Mouse (Mus musculus) embryonic facial prominence, embryonic 11.5 days (tissue): Measurements from ENCODE around the gene Slc6a11. TPM values are rescaled to one million over a fixed set of nuclear protein-coding genes. Genes with fewer than 3 reads are reported as not detected.

Experiments used
- ATAC-seq: fragments of 200-750 bp; cut with Nextera tagmentation; replicated peaks from 2 replicates; pipeline ENCODE4 v1.8.0; 2017; ENCODE audit warnings: low read depth; ENCODE audit not compliant: insufficient number of reproducible peaks, low FRiP score, low TSS enrichment
- DNase-seq: peaks from one replicate; pipeline ENCODE4 v3.0.0-alpha.2; 2015; ENCODE audit warnings: low spot score
- H3K27ac ChIP-seq: fragments of 300-500 bp; sonication (generic); replicated peaks from 2 replicates; pipeline ENCODE4 v1.5.1; 2014; ENCODE audit warnings: mild to moderate bottlenecking, low read depth, low read length, control low read depth
- H3K27me3 ChIP-seq: fragments of 300-500 bp; sonication (generic); 2 replicates; pipeline ENCODE4 v1.6.1; 2014; ENCODE audit warnings: mild to moderate bottlenecking, low read length, moderate library complexity, mixed read lengths; ENCODE audit not compliant: control insufficient read depth, insufficient read depth
- H3K36me3 ChIP-seq: fragments of 300-500 bp; sonication (generic); replicated peaks from 2 replicates; pipeline ENCODE4 v1.6.1; 2014; ENCODE audit warnings: low read depth, mild to moderate bottlenecking, low read length, moderate library complexity, mixed read lengths; ENCODE audit not compliant: control insufficient read depth, insufficient read depth
- H3K4me1 ChIP-seq: fragments of 300-500 bp; sonication (generic); 2 replicates; pipeline ENCODE4 v1.6.1; 2014; ENCODE audit warnings: low read length, mixed read lengths; ENCODE audit not compliant: control insufficient read depth, insufficient read depth
- H3K4me2 ChIP-seq: fragments of 300-500 bp; sonication (generic); 2 replicates; pipeline ENCODE4 v1.6.1; 2014; ENCODE audit warnings: low read depth, mild to moderate bottlenecking, control low read depth, low read length, moderate library complexity
- H3K4me3 ChIP-seq: fragments of 300-500 bp; sonication (generic); 2 replicates; pipeline ENCODE4 v1.5.1; 2014; ENCODE audit warnings: low read depth, low read length, control low read depth
- H3K9ac ChIP-seq: fragments of 300-500 bp; sonication (generic); replicated peaks from 2 replicates; pipeline ENCODE4 v1.6.1; 2014; ENCODE audit warnings: mild to moderate bottlenecking, control low read depth, low read length
- H3K9me3 ChIP-seq: fragments of 300-500 bp; sonication (generic); replicated peaks from 2 replicates; pipeline ENCODE4 v1.6.1; 2016; ENCODE audit warnings: mild to moderate bottlenecking, low read length, inconsistent platforms, mixed read lengths; ENCODE audit not compliant: control insufficient read depth
- WGBS: fragments of 180-500 bp; shearing (Covaris S2); extraction: QIAGEN DNeasy Blood & Tissue Kit; methylation state at CpG from one replicate; pipeline ENCODE4 v1.1.7; 2014; 5-methylcytosine and 5-hydroxymethylcytosine counted together
- polyA plus RNA-seq: library from polyadenylated mRNA; unstranded; fragments of >200 nt; fragmentation: Nextera tagmentation; extraction: Ambion mirVana; gene quantifications from 2 replicates; pipeline ENCODE4 v1.2.1, GENCODE M21; 2014

The Slc6a11 gene
- polyA plus RNA-seq, 1 experiment from 2014 or later: 0.14 TPM

DNA sequence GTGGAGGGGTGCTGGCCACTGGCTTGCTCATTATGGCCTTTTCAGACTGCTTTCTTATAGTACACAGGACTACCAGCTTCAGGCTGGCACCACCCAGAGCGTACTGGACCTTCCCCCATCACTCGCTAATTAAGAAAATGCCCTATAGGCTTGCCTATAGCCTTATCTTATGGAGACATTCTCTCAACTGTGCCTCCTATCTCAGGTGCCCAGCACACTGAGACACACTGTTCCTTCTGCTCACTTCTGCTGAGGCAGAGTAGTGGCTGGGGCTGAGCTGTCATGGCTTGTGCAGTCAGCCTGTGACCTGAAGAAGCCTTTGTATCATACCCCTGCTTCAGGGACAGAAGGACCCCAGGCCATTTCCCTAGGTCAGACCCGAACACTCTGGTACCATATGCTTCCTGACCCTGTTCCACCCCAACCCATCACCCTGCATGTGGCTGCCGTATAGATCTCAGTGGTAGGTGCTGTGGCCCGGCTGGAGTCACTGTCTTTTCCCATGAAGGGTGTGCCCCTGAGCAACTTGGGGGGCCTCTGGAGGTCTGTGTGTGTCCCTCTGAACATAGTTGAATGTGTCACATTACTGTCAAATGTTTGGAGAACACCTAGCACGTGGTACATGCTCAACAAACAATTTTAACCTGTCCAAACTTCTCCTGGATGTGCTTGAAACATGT lies 14.7 kb downstream of the Slc6a11 start:
- ATAC-seq (no peak), DNase-seq (no peak)
- no peak overlapping the region for H3K9ac ChIP-seq
- no peaks in the 10 kb centered on the region for H3K27me3 ChIP-seq
- WGBS: 76% methylated on average over 6 of the region's 6 CpGs
- H3K36me3 ChIP-seq: no peaks in the 10 kb centered on the region
- no peak overlapping the region for H3K4me2 ChIP-seq
- H3K9me3 ChIP-seq: no peaks in the 10 kb centered on the region
- no peak overlapping the region for H3K27ac ChIP-seq
- no peak overlapping the region for H3K4me3 ChIP-seq
- H3K4me1 ChIP-seq: no peaks in the 10 kb centered on the region

DNA sequence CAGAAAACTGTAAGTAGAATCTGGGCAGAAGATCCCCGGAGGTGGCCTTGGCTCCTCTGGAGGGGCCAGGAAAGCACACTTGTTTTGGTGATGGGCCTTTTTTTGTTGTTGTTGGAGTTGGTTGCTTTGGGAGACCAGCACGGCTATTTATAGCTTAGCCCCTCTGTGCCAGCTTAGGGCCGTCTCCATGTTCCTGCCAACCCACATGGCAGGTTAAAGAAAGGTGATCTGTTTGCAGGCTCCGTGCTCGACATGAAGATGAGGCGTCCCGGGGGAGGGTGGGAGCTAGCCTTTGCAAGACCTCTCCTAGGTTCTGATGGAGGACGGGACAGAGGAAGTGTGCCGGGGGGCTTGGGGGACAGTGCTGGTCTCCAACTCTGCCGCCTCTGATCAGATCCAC lies 24.7 kb downstream of the Slc6a11 start:
- H3K4me2 ChIP-seq: no peak overlapping the region
- no peak overlapping the region for H3K4me3 ChIP-seq
- H3K27me3 ChIP-seq: no peaks in the 10 kb centered on the region
- DNase-seq (no peak), ATAC-seq (no peak)
- H3K4me1 ChIP-seq: no peaks in the 10 kb centered on the region
- 85% methylated on average over 10 of the region's 10 CpGs for WGBS
- no peaks in the 10 kb centered on the region for H3K36me3 ChIP-seq
- no peak overlapping the region for H3K27ac ChIP-seq
- no peak overlapping the region for H3K9ac ChIP-seq
- H3K9me3 ChIP-seq: no peaks in the 10 kb centered on the region

GRCm38 (mm10) chr6:114158811-114159210 lies 27.8 kb downstream of the Slc6a11 start:
- no peak for ATAC-seq
- no peak overlapping the region for H3K27ac ChIP-seq
- no peak overlapping the region for H3K9ac ChIP-seq

GRCm38 (mm10) chr6:114160732-114161131 lies 29.7 kb downstream of the Slc6a11 start:
- ATAC-seq (no peak), DNase-seq (no peak)
- 74% methylated on average over 8 of the region's 8 CpGs for WGBS
- no peak overlapping the region for H3K4me3 ChIP-seq
- H3K9ac ChIP-seq: no peak overlapping the region
- no peaks in the 10 kb centered on the region for H3K27me3 ChIP-seq
- no peaks in the 10 kb centered on the region for H3K4me1 ChIP-seq
- no peak overlapping the region for H3K4me2 ChIP-seq
- no peak overlapping the region for H3K27ac ChIP-seq
- H3K9me3 ChIP-seq: no peaks in the 10 kb centered on the region
- H3K36me3 ChIP-seq: no peaks in the 10 kb centered on the region

More at GRCm38 (mm10) chr6:114158811-114159210, 27.8 kb downstream of the Slc6a11 start:
- Histone ChIP-seq H3K27me3 (no peaks in the 10 kb centered on the region), H3K4me2 (no peak overlapping the region), H3K4me1 (no peaks in the 10 kb centered on the region), H3K36me3 (no peaks in the 10 kb centered on the region), H3K4me3 (no peak overlapping the region), H3K9me3 (no peaks in the 10 kb centered on the region)
- 85% methylated on average over 7 of the region's 7 CpGs for WGBS
- no peak for DNase-seq

DNA sequence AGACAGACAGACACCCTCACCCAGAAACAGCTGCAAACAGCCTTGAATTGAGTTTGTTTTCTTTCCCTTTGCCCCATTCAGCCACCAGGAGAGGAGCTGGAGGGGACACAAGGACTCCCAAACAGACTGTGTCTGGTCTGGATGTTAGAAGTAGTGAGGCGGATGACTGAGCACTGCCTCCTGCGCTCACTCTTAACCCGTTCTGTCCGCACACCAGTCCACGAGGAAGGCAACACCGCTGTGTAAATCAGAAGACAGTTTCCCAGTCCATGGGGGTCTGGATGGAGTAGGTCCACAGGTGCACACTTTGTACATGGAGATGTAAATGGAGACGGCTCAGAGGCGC lies 43.0 kb downstream of the Slc6a11 start:
- Histone ChIP-seq H3K4me2 (no peak overlapping the region), H3K9ac (no peak overlapping the region), H3K27me3 (no peaks in the 10 kb centered on the region), H3K4me1 (no peaks in the 10 kb centered on the region), H3K4me3 (no peak overlapping the region), H3K27ac (no peak overlapping the region), H3K36me3 (no peaks in the 10 kb centered on the region), H3K9me3 (no peaks in the 10 kb centered on the region)
- ATAC-seq (no peak), DNase-seq (no peak)
- WGBS: 5% methylated on average over 8 of the region's 8 CpGs

DNA sequence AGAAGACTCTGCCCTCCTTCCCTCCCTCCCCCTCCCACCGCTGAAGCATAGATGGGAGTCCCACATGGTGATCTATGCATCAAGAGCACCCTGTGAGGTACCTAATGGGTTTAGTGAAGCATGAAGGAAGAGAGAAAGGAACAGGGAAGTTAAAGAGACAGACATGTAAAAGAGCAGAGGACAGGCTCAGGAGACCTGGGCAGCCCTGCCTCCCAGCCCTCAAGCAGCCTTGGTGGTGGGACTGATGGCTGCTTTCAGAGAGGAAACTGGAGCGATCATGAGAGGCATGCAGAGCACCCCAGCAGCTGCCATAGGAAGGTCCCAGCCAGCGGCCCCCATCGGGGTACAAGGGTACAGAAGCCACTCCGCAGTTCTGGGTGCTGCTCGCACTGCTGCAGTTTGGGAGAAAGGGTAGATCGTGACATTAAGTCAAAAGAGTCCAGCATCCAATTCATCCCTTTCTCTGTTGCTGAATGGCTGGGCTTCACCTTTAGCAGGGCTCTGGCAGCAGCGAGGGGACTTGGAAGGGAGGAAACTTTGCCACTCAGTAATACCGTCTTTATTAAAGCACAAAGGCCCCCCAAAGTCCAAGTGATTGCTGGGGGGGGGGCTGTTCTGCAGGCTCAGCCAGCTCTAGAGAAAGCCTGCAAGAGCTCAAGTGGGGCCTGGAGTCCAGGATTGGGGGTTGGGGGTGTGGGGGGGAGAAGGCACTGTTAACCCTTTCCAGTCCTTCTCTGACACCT lies 43.5 kb downstream of the Slc6a11 start:
- H3K27me3 ChIP-seq: no peaks in the 10 kb centered on the region
- H3K4me3 ChIP-seq: no peak overlapping the region
- no peaks in the 10 kb centered on the region for H3K4me1 ChIP-seq
- DNase-seq (no peak), ATAC-seq (0 out of 2 replicates have a peak, but pooled peaks have one; percentile 9)
- H3K9ac ChIP-seq: no peak overlapping the region
- H3K27ac ChIP-seq: no peak overlapping the region
- H3K36me3 ChIP-seq: no peaks in the 10 kb centered on the region
- no peaks in the 10 kb centered on the region for H3K9me3 ChIP-seq
- no peak overlapping the region for H3K4me2 ChIP-seq
- 5% methylated on average over 9 of the region's 9 CpGs for WGBS

DNA sequence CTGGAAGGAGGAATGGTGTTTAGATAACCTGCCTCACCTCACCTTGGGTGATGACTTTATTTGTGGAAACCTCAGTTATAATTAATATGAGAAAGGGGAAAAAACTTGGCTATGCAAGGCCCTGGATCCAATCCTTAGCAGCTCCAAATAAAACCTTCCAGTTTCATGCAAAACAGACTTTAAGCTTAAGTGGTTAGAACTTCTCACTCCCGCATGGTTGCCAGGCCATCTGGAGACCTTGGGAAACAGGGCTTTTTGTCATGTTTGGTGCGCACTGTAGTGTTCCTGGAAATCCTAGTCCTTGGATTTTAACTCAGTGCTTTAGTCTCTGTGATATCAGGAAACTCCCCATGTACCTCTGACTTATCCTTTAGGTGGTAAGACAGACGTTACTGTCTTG lies 47.1 kb downstream of the Slc6a11 start:
- no peaks in the 10 kb centered on the region for H3K36me3 ChIP-seq
- no peak overlapping the region for H3K4me3 ChIP-seq
- 80% methylated on average over 3 of the region's 3 CpGs for WGBS
- H3K9ac ChIP-seq: no peak overlapping the region
- no peaks in the 10 kb centered on the region for H3K27me3 ChIP-seq
- ATAC-seq: no peak
- no peaks in the 10 kb centered on the region for H3K9me3 ChIP-seq
- H3K4me1 ChIP-seq: no peaks in the 10 kb centered on the region
- no peak overlapping the region for H3K27ac ChIP-seq
- DNase-seq: no peak
- no peak overlapping the region for H3K4me2 ChIP-seq

GRCm38 (mm10) chr6:114182366-114183179 lies 51.5 kb downstream of the Slc6a11 start:
- no peaks in the 10 kb centered on the region for H3K9me3 ChIP-seq
- H3K4me2 ChIP-seq: no peak overlapping the region
- no peak overlapping the region for H3K4me3 ChIP-seq
- H3K27ac ChIP-seq: no peak overlapping the region
- WGBS: 40% methylated on average over 7 of the region's 7 CpGs
- ATAC-seq: no peak
- no peak overlapping the region for H3K9ac ChIP-seq
- H3K4me1 ChIP-seq: no peaks in the 10 kb centered on the region
- DNase-seq: no peak
- no peaks in the 10 kb centered on the region for H3K36me3 ChIP-seq
- H3K27me3 ChIP-seq: no peaks in the 10 kb centered on the region
